Mouse (Mus musculus): Measurements from ENCODE around the gene Gm20605. TPM values are rescaled to one million over a fixed set of nuclear protein-coding genes. Genes with fewer than 3 reads are reported as not detected.

The Gm20605 gene
- total RNA-seq, 2 experiments from 2014 or later, result 2.9 to 3.3 TPM

DNA sequence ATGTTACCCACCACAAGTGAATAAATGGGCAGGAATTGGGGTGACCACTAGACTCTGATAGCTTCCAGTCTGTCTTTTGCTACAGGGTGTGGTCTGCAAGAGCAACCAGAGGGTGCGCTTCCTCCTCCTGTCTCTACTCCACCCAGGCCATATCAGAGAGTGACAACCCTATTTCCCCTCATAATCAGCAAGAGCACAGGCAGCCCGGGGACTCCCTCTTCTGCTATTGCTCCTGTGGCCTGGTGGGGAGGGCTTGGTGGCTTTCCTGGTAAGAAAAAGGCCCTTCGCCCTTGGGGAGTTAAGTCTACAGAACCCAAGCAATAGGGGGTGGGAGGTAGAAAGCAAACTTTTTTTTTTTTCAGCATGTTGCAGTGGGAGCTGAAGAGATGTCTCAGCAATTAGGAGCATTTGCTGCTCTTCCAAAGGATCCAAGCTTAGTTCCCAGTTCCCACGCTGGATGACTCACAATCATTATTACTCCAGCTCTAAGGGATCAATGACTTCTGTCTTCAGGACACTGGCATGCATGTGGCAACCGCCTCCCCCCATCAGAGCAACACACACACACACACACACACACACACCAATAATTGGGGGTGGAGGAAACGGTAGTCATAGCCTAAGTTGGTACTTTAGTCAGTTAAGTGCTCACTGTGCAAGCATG is 57.3 kb downstream of the Gm20605 start:
- no peak overlapping the region for H3K27ac ChIP-seq
- DNase-seq, result no peak
- no peak for TF ChIP-seq CTCF (IDR thresholded peaks at IDR 0.05)
- no peak overlapping the region for H3K4me3 ChIP-seq
- intact Hi-C loops (cut with DNase I), result loop anchor here (5.0 kb wide), 1 partner anchor 51 kb away; no protein-coding TSS in a partner anchor

DNA sequence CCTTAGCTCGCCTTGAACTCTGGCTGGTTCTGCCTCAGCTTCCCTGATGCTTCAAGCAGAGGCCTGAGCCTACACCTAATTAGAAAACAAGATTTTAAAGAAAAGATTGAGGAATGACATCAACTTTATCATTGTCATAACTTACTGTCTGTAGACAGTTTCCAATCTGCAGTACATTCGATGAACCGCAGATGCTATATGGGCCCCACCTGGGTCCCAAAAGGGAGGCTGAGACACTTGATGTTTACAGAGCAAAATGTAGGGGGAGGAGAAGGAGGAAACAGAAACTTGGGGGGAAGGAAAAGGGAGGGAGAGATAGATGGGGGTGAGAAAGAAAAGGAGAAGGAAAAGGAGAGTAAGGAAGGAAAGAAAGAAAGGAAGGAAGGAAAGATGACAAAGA is 61.0 kb downstream of the Gm20605 start:
- intact Hi-C loops (cut with DNase I), result loop anchor here (5.0 kb wide), 1 partner anchor 47 kb away; no protein-coding TSS in a partner anchor
- no peak overlapping the region for H3K27ac ChIP-seq
- no peak for TF ChIP-seq CTCF (IDR thresholded peaks at IDR 0.05)

DNA sequence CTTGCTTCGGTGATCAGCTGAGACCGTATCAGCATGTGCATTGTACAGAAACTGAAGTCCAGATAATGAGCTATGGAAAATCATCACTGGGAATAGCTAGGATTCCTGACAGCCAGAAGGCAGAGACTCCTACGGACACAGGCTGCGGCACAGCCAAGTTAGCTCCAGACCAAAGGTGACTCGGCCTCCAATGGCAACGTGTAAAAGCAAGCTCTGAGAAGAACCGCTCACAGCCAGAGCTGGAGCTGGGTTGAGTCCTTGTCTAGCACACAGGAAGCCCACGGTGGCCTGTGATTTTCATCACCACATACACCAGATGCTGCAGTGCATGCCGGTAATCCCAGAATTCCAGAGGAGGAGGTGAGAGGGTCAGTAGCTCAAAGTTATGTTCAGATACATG is 61.6 kb downstream of the Gm20605 start:
- no peak overlapping the region for H3K4me3 ChIP-seq
- no peak for DNase-seq
- no peak for TF ChIP-seq CTCF (IDR thresholded peaks at IDR 0.05)
- H3K27ac ChIP-seq, result no peak overlapping the region
- intact Hi-C loops (cut with DNase I), result no loop called here

More for the DNA sequence above, 61.0 kb downstream of the Gm20605 start:
- DNase-seq, result no peak
- H3K4me3 ChIP-seq, result no peak overlapping the region

DNA sequence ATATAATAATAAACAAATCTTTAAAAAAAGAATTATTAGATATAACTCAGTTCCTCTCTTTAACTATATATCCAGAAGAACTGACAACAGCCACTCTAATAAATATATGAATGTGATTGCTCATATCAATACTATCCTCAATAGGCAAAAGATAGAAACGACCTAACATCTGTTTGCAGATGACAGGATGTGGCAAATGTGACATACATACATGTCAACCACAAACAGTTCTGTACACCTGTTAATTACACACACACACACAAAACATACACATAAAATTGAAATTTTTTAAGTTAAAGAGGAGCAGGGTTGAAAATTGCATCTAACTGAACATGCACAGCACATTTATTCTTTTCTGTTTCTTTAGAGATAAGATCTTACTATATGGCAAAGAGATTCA is 62.9 kb downstream of the Gm20605 start:
- DNase-seq, result no peak
- intact Hi-C loops (cut with DNase I), result no loop called here
- no peak overlapping the region for H3K4me3 ChIP-seq
- no peak overlapping the region for H3K27ac ChIP-seq
- no peak for TF ChIP-seq CTCF (IDR thresholded peaks at IDR 0.05)

Other genes starting within 250 kb of the Gm20605 start
- gene Zan, start 152.1 kb upstream of the Gm20605 start, total RNA-seq (2021), result under 1 TPM in 1 of 2 experiments, not detected in 1; 0.03 TPM
- gene Pop7, start 126.7 kb upstream of the Gm20605 start, total RNA-seq (2021), result 10 to 100 TPM; 11.3 to 11.4 TPM
- gene Gigyf1, start 110.6 kb upstream of the Gm20605 start, total RNA-seq (2021), result 10 to 100 TPM; 20.9 to 24.7 TPM
- gene Epo, start 95.9 kb upstream of the Gm20605 start, total RNA-seq (2021), result not detected
- gene Gnb2, start 95.7 kb upstream of the Gm20605 start, total RNA-seq (2021), result 100 to 1,000 TPM; 118 to 148 TPM
- gene Actl6b, start 75.7 kb upstream of the Gm20605 start, total RNA-seq (2021), result not detected
- gene Tfr2, start 59.3 kb upstream of the Gm20605 start, total RNA-seq (2021), result not detected
- 10 to 100 TPM in 1 of 2 experiments, 1 to 10 TPM in 1; 9.8 to 12.2 TPM for gene Mospd3, start 28.1 kb upstream of the Gm20605 start, total RNA-seq (2021)
- 10 to 100 TPM; 30.9 to 76.1 TPM for gene Pcolce, start 15.4 kb upstream of the Gm20605 start, total RNA-seq (2021)
- under 1 TPM; 0.15 to 0.28 TPM for gene Fbxo24, start 173 bp upstream of the Gm20605 start, total RNA-seq (2021)
- 10 to 100 TPM; 15.6 to 17.1 TPM for gene Lrch4, start 54 bp upstream of the Gm20605 start, total RNA-seq (2021)
- 1 to 10 TPM; 1.6 to 4.2 TPM for gene Sap25, start 12.2 kb downstream of the Gm20605 start, total RNA-seq (2021)
- under 1 TPM; 0.26 to 0.78 TPM for gene Irs3, start 16.5 kb downstream of the Gm20605 start, total RNA-seq (2021)
- 10 to 100 TPM in 1 of 2 experiments, 1 to 10 TPM in 1; 3.3 to 10.3 TPM for gene Agfg2, start 55.6 kb downstream of the Gm20605 start, total RNA-seq (2021)
- gene Nyap1, start 112.4 kb downstream of the Gm20605 start, total RNA-seq (2021), result under 1 TPM; 0.05 to 0.45 TPM
- 10 to 100 TPM; 43.5 to 58.6 TPM for gene Tsc22d4, start 116.6 kb downstream of the Gm20605 start, total RNA-seq (2021)
- 1 to 10 TPM; 5.4 to 6.9 TPM for gene Ppp1r35, start 149.7 kb downstream of the Gm20605 start, total RNA-seq (2021)
- gene Mepce, start 158.5 kb downstream of the Gm20605 start, total RNA-seq (2021), result 10 to 100 TPM; 22.4 to 26.2 TPM
- gene Zcwpw1, start 158.6 kb downstream of the Gm20605 start, total RNA-seq (2021), result under 1 TPM; 0.20 to 0.39 TPM
- gene Pilra, start 207.1 kb downstream of the Gm20605 start, total RNA-seq (2021), result under 1 TPM in 1 of 2 experiments, not detected in 1; 0.20 TPM
- gene Pilrb1, start 228.9 kb downstream of the Gm20605 start, total RNA-seq (2021), result under 1 TPM in 1 of 2 experiments, not detected in 1; 0.42 TPM
- gene Pilrb2, start 242.6 kb downstream of the Gm20605 start, total RNA-seq (2021), result under 1 TPM in 1 of 2 experiments, not detected in 1; 0.33 TPM